Mouse (Mus musculus) hindbrain, embryonic 11.5 days (tissue): Measurements from ENCODE around the gene Sdha. TPM values are rescaled to one million over a fixed set of nuclear protein-coding genes. Genes with fewer than 3 reads are reported as not detected.
A peak's percentile ranks its signal among the peaks of the same experiment; 100 is the strongest.

Experiments used
- ATAC-seq: fragments of 200-750 bp; cut with Nextera tagmentation; 2 replicates; pipeline ENCODE4 v1.8.0; 2017; ENCODE audit warnings: mild to moderate bottlenecking, moderate TSS enrichment, moderate library complexity; ENCODE audit not compliant: low FRiP score
- DNase-seq: peaks from one replicate; pipeline ENCODE4 v3.0.0-alpha.2; 2015; ENCODE audit warnings: low spot score
- H3K27ac ChIP-seq: fragments of 300-500 bp; sonication (generic); 2 replicates; pipeline ENCODE4 v1.5.1; 2014; ENCODE audit warnings: mild to moderate bottlenecking, low read depth, low read length
- H3K27me3 ChIP-seq: fragments of 300-500 bp; sonication (generic); 2 replicates; pipeline ENCODE4 v1.6.1; 2014; ENCODE audit warnings: mild to moderate bottlenecking, low read length, moderate library complexity, mixed read lengths; ENCODE audit not compliant: control insufficient read depth, insufficient read depth
- H3K36me3 ChIP-seq: fragments of 300-500 bp; sonication (generic); 2 replicates; pipeline ENCODE4 v1.6.1; 2014; ENCODE audit warnings: mild to moderate bottlenecking, low read length, moderate library complexity, mixed read lengths; ENCODE audit not compliant: control insufficient read depth, insufficient read depth
- H3K4me1 ChIP-seq: fragments of 300-500 bp; sonication (generic); replicated peaks from 2 replicates; pipeline ENCODE4 v1.6.1; 2014; ENCODE audit warnings: low read length, mixed read lengths; ENCODE audit not compliant: control insufficient read depth, insufficient read depth
- H3K4me2 ChIP-seq: fragments of 300-500 bp; sonication (generic); replicated peaks from 2 replicates; pipeline ENCODE4 v1.6.1; 2014; ENCODE audit warnings: mild to moderate bottlenecking, low read depth, low read length
- H3K4me3 ChIP-seq: fragments of 300-500 bp; sonication (generic); 2 replicates; pipeline ENCODE4 v1.5.1; 2014; ENCODE audit warnings: low read depth, low read length
- H3K9ac ChIP-seq: fragments of 300-500 bp; sonication (generic); 2 replicates; pipeline ENCODE4 v1.6.1; 2014; ENCODE audit warnings: low read depth, low read length
- H3K9me3 ChIP-seq: fragments of 300-500 bp; sonication (generic); 2 replicates; pipeline ENCODE4 v1.6.1; 2016; ENCODE audit warnings: low read length; ENCODE audit not compliant: control insufficient read depth
- WGBS: fragments of 180-500 bp; shearing (Covaris S2); extraction: QIAGEN DNeasy Blood & Tissue Kit; methylation state at CpG from one replicate; pipeline ENCODE4 v1.1.7; 2014; 5-methylcytosine and 5-hydroxymethylcytosine counted together
- polyA plus RNA-seq: library from polyadenylated mRNA; unstranded; fragments of >200 nt; fragmentation: Nextera tagmentation; extraction: Ambion mirVana; gene quantifications from 2 replicates; pipeline ENCODE4 v1.2.1, GENCODE M21; 2014

Sdha gene
- polyA plus RNA-seq, 1 experiment from 2014 or later, result 196 TPM

GRCm38 (mm10) chr13:74292167-74292566, 57.9 kb downstream of the Sdha start, which contains the start of gene Ahrr:
Ahrr (minus strand) TSS chr13:74292331.
- H3K4me3 ChIP-seq, result peak within 1 kb of the TSS; percentile 15; the same call in 1 of the 2 replicates
- no peaks in the 10 kb centered on the region for H3K4me1 ChIP-seq
- peaks cover 3% of the 10 kb centered on the region for H3K27me3 ChIP-seq
- no peak within 1 kb of the TSS for H3K27ac ChIP-seq
- ATAC-seq (peak; percentile 61), DNase-seq (peak; percentile 71)
- H3K4me2 ChIP-seq, result peak within 1 kb of the TSS; percentile 48
- H3K36me3 ChIP-seq, result no peaks in the 10 kb centered on the region
- H3K9me3 ChIP-seq, result no peaks in the 10 kb centered on the region
- 1% methylated on average over 27 of the region's 27 CpGs for WGBS
- peak within 1 kb of the TSS; percentile 41; the same call in 1 of the 2 replicates for H3K9ac ChIP-seq

GRCm38 (mm10) chr13:74289646-74290045, 60.4 kb downstream of the Sdha start:
- H3K4me1 ChIP-seq, result no peaks in the 10 kb centered on the region
- no peak overlapping the region for H3K4me3 ChIP-seq

GRCm38 (mm10) chr13:74282299-74282698, 67.8 kb downstream of the Sdha start:
- no peak overlapping the region for H3K4me3 ChIP-seq
- no peak for DNase-seq
- no peak overlapping the region for H3K4me2 ChIP-seq
- H3K9ac ChIP-seq, result no peak overlapping the region
- no peaks in the 10 kb centered on the region for H3K9me3 ChIP-seq
- H3K36me3 ChIP-seq, result no peaks in the 10 kb centered on the region
- WGBS, result 88% methylated on average over 1 of the region's 2 CpGs
- no peaks in the 10 kb centered on the region for H3K27me3 ChIP-seq
- ATAC-seq, result no peak
- no peaks in the 10 kb centered on the region for H3K4me1 ChIP-seq
- H3K27ac ChIP-seq, result no peak overlapping the region

More at GRCm38 (mm10) chr13:74289646-74290045, 60.4 kb downstream of the Sdha start:
- no peak overlapping the region for H3K4me2 ChIP-seq
- peaks cover 3% of the 10 kb centered on the region for H3K27me3 ChIP-seq
- 86% methylated on average over 5 of the region's 5 CpGs for WGBS
- ATAC-seq (no peak), DNase-seq (no peak)
- no peaks in the 10 kb centered on the region for H3K36me3 ChIP-seq
- H3K27ac ChIP-seq, result no peak overlapping the region
- no peaks in the 10 kb centered on the region for H3K9me3 ChIP-seq
- no peak overlapping the region for H3K9ac ChIP-seq

GRCm38 (mm10) chr13:74275726-74276125, 74.4 kb downstream of the Sdha start:
- ATAC-seq, result no peak
- H3K9me3 ChIP-seq, result no peaks in the 10 kb centered on the region
- H3K4me2 ChIP-seq, result no peak overlapping the region
- no peak overlapping the region for H3K4me3 ChIP-seq
- H3K27me3 ChIP-seq, result no peaks in the 10 kb centered on the region
- H3K9ac ChIP-seq, result no peak overlapping the region
- no peak for DNase-seq
- WGBS, result 87% methylated on average over 4 of the region's 4 CpGs
- no peak overlapping the region for H3K27ac ChIP-seq
- no peaks in the 10 kb centered on the region for H3K36me3 ChIP-seq
- H3K4me1 ChIP-seq, result no peaks in the 10 kb centered on the region

Other genes starting within 250 kb of the Sdha start
- not detected in 2 replicates for gene Slc9a3, start 228.8 kb downstream of the Sdha start, polyA plus RNA-seq
- 82.2 and 82.7 TPM in 2 replicates for gene Exoc3, start 141.5 kb downstream of the Sdha start, polyA plus RNA-seq
- gene Ahrr, start 57.9 kb downstream of the Sdha start, polyA plus RNA-seq, result 1.4 and 1.5 TPM in 2 replicates
- 126 and 132 TPM in 2 replicates for gene Pdcd6, start 32.7 kb downstream of the Sdha start, polyA plus RNA-seq
- gene Ccdc127, start within 50 bp of the Sdha start, polyA plus RNA-seq, result 62.1 and 62.2 TPM in 2 replicates
- not detected in 2 replicates for gene Lrrc14b, start 13.7 kb upstream of the Sdha start, polyA plus RNA-seq
- 5.0 and 5.5 TPM in 2 replicates for gene Zfp72, start 40.6 kb upstream of the Sdha start, polyA plus RNA-seq
- gene Ftl1-ps1, start 49.4 kb upstream of the Sdha start, polyA plus RNA-seq, result 75.9 and 94.5 TPM in 2 replicates
- 19.1 and 21.6 TPM in 2 replicates for gene Zfp825, start 143.7 kb upstream of the Sdha start, polyA plus RNA-seq